Mouse (Mus musculus) thymus, adult 2 months (tissue): ENCODE data around the gene Nop2.

ENCODE experiments used
- CTCF ChIP-seq: fragments of 200-500 bp; IDR thresholded peaks from 2 replicates; pipeline ENCODE4 v1.5.1; 2012; ENCODE audit warnings: mild to moderate bottlenecking, control low read depth, low read length, moderate library complexity, borderline replicate concordance; ENCODE audit not compliant: control insufficient read depth, poor library complexity, insufficient read depth; ENCODE audit errors: extremely low read depth
- POLR2A ChIP-seq: fragments of 200-500 bp; IDR thresholded peaks from 2 replicates; pipeline ENCODE4 v1.6.1; 2012; ENCODE audit warnings: mild to moderate bottlenecking, low read length, control low read depth, moderate library complexity; ENCODE audit not compliant: control insufficient read depth, poor library complexity, insufficient read depth; ENCODE audit errors: extremely low read depth

- no peak for TF ChIP-seq POLR2A
- no peak for TF ChIP-seq CTCF
These were observed 15.6 kb downstream of the Nop2 start for GRCm38 (mm10) chr6:125147329-125147728.
